Mouse (Mus musculus) left cerebral cortex, adult 9 months (tissue): ENCODE results near the gene Bcam.
"Not testable (repeated sequence)": the region's sequence is repeated elsewhere in the genome, so short reads cannot be mapped to it uniquely, and the experiment has no call there.

Source experiments
- DNase-seq, 2 experiments: peaks; one replicate each; pipeline ENCODE4 v3.0.0; 2022; ENCODE audit warnings: low spot score in 2 of 2

The Bcam gene

DNA sequence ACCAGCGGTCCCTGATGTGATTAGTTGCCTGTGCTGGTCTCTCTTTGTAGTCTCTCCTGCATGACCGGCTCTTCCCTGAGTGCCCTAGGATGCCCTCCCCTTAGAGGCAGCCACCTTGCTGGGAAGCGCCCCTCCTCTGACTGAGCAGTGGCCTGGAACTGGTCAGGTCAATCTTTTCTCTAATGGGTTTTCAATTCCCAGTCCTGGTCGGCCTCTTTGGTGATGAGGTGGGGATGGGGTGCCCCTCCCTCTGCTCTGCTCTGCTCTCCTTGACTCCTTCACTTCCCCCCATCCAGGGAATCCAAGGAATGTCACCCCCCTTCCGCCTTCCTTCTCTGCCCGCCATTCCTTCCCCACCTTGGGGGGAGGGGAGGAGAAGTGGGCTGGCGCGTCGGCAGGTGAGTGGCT is at the start of gene Bcam:
Gene Bcam (minus strand): TSS at position 33 of the 408 bp plus-strand sequence.
- DNase-seq: no peak

DNA sequence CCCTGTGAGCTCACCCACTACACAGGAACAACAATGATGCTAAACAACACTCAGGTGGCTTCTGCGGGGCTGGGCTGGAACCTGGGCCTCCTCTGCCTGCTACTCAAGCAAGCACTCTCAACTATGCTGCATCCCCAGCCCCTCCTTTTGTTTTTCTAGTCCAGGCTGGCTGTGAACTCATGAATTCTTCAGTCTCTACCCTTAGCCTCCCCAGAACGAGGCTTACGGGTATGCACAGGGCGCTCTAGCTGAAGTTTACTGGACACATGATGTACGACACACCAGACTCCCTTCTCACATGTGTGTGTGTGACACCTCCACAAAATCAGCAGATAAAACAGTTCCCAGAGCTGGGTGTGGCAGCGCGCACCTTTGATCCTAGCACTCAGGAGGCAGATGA is 48.1 kb upstream of the Bcam start:
- DNase-seq: no peak

DNA sequence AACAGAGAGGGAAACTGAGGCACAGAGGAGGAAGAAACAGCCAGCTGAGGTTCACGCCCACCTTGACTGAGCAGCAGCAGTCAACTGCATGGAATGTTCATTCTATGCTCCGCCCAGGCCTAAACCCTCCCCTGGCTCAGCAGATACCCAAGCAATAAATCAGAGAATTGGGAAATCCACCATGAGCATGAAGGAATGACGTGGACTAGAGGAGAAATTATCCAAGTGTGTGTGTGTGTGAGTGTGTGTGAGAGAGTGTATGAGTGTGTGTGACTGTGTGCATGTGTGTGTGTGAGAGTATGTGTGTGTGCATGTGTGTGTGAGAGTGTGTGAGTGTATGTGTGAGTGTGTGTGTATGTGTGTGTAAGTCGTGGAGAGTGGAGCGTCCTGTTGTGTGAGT is 47.6 kb upstream of the Bcam start:
- DNase-seq: no peak

DNA sequence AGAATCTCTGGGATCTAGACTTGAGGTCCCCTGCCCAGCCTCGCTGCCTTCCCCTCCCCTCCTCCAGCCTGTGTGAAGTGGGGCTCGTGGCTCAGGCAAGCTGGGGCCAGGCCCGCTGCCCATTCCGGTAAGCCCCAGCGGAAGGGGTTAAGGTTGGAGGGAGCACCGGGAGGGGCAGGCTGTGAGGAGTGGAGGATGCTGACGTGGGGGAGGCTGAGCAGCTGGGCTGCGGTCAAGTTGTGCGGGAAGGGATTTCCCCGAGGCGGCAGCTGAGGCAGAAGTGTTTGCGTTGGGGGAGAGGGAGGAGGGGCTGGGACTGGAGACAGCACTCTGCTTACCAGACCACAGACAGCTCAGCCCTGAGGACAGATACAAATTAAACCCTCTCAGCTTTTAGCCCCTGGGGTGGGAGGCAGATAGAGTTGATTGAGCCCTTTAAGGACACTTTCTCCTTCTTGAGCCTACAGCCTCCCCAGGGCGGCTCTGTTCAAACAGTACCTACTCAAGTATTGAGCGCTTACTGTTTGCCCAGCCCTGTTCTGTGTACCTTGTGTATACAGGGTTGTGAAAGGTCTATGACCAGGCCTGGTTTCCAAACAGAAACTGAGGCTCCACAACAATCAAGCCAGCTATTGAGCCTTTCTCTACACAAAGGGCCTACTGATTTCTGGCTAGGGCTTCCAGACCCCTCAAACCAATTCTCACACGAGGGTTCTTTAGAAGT is 46.7 kb upstream of the Bcam start:
- no peak for DNase-seq

DNA sequence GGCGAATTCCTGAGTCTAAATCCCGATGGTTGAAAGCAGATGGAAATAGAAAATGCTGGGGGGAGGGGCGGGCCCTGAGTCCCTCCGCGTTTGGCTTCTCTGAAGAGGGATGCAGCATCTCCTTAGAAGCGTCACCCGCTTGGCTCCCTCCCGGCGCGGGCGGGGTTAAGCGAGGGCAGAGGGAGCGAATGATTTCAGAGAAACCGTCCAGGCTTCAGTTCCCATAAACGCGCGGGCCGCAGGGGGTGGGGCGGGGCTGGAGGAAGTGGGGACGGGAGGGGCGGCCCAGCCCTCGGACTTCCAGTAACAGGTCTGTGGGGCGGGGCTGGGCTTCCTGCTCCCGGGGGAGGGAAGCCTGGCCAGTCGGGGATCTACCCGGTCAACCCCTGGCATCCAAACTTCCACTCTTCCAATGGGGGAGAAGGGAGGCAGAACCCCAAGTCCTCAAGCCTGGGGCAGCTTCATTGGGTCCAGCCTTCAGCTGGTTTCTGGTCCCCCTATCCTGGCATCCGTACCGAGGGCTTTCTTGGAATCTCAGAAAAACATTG is 45.5 kb upstream of the Bcam start:
- DNase-seq: peak in 1 of 2 experiments; percentile 66

DNA sequence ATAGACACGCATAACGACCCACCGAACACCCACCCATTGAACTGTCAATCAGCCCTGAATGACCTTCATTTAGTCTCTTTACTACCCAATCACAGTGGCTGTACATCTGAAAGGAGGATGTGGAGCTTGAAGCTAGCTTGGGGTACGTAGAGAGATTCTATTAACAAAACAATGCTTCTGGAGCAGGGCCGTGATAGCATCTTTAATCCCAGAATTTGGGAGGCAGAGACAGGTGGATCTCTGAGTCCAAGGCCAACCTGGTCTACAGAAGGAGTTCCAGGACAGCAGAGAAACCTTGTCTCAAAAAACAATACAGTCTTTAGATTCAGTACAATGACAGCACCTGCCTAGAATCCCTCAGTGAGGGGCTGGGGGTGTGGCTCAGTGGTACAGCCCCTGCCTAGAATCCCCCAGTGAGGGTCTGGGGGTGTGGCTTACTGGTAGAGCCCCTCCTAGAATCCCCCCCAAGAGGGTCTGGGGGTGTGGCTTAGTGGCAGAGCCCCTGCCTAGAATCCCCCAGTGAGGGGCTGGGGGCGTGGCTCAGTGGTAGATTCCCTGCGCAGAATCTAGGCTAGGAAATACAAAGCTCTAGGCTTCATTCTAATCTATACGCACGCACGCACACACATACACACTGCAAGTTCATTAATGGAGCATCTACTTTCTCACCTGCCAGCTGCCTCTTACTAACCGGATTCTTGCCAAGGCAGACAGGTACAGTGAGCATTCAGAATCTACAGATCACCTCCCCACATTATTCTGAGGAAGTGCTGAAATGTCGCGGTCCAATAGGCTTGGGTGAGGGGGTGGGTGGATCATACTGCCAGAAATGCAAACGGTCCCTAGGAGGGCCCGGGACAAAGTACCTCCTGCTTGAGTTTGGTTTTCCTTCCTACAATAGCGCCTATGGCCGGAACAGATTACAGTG is 44.7 kb upstream of the Bcam start:
- DNase-seq: no peak

DNA sequence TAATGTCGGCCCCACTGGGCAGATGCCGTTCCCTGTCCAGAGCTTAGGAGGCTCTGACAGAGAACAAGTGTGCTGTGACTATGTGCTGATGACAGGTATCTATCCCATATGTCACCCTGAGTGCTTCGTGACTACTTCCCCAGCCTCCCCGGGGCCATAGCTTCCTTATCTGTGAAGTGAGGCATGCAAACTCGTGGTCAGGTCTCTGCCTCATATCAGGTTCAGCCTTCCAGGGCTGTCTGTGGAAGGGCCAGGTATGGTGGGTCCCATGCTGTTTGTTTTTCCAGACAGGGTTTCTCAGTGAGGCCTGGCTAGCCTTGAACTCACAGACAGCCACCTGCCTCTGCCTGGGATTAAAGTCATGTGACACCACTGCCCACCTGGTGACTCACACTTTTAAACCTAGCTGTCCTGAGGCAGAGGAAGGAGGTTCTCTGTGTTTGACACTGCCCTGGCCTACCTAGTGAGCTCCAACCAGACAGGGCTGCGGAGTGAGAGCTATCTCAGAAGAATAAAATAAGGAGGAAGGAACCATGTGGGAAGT is 42.8 kb upstream of the Bcam start:
- no peak for DNase-seq

DNA sequence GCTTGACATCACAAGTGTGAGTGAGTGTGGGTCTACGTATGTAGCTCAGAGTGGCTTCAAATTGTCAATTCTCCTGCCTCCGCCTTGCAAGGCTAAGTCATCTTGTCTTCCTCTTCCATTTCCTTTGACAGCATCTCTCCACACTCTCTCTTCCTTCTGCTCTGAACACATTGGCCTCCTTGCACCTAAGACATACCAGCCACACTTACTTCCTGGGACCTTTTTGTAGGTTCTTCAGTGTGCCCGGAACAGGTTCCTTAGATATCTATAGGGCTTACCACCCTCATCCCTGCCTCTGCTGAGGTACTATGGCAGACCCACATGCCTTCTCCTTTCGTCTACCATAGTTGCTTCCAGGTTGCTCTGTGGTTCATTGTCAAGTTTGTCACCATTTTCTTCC is 42.3 kb upstream of the Bcam start:
- DNase-seq: no peak

DNA sequence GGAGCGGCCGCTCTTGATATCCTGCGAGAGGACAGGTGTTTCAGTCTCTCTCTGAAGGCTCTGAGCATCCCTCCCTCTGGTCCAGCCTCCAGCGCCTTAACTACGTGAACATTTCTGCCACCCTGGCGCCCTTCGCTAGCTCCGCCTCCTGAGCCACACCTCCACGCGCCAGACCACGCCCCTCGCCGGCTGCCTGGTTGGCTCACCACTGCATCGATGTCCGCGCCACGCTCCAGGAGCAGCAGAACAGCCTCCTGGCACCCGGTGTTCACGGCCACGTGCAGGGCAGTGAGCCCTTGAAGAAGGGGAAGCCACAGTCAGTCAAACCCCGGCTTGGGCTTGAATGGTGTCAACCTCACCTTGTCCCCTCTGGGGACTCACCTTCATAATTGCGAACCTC is 40.3 kb upstream of the Bcam start:
- no peak for DNase-seq

DNA sequence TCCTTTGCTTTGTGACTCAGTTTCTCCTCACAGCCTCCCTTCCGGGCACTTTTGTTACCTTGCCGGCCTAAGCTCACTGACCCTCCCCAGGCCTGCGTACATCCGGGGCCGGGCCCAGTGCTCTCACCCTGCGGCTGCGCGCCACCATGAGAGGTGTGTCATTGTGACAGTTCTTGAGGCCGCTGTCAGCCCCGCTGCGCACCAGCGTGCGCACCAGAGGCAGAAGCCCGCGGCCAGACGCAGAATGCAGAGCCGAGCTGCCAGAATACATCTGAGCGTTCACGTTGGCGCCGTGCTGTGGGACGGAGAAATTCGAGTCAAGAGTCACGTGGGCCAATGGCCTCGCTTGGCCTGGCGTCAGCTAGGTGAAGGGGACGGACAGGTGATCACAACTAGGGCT is 38.6 kb upstream of the Bcam start:
- DNase-seq: no peak

DNA sequence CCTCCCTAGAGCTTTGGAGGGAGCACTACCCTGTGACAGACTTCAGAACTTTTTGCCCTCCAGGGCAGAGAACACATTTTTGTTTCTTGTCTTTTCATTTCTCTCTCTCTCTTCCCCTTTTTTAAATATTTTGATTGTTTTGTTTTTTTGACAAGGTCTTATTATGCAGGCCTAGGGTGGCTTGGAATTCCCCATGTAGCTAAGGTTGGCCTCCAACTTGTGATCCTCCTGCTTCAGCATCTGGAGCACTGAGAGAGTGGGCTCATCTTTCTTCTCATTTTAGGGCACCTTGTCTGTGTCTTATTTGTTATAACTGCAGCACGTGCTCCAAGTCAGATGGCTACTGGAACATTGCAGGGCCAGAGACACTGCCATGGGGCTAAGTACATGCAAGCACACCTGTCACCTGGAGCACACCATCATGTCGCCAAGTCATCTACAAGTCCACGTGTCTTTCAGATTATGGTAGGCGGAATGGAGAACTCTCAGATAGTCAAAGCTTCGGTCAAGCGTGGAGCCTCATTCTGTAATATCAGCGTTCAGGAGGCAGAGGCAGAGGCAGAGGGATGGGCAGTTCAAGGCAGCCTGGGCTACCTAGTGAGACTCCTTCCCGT is 35.6 kb upstream of the Bcam start:
- no peak for DNase-seq

DNA sequence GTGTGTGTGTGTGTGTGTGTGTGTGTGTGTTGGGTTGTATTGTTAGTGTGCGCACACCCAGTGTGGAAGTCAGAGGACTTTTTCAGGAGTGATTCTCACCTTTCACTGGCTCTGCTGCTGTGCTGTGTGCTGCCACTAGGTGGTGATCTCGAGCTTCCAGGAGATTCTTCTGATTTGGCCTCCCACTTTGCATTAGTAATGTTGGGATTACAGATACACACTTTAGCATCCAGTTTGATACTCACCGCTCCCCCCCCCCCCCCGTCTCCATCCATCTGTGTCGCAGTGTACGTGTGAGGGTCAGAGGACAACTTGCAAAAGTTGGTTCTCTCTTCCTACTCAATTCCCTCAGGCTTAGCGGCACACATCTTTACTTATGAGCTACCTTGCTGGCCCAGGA is 32.2 kb upstream of the Bcam start:
- DNase-seq: peak in 1 of 2 experiments; percentile 71

DNA sequence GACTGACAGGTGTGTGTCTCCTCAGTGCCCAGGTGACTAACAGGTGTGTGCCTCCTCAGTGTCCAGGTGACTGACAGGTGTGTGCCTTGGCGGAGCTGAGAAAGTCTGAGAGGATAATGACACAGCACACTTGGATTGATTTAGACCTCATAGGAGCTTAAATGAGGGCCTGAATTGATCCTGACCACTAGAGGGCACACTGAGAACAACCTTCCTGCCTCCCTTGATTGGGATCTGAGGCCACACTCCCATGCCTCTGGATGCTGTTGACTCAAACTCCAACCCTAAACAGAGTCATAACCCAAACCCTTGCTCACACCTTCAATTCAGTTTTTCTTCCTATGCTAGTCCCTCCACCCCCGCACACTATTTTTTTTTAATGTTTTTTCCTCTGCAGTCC is 29.9 kb upstream of the Bcam start:
- peak in 1 of 2 experiments; percentile 41 for DNase-seq

DNA sequence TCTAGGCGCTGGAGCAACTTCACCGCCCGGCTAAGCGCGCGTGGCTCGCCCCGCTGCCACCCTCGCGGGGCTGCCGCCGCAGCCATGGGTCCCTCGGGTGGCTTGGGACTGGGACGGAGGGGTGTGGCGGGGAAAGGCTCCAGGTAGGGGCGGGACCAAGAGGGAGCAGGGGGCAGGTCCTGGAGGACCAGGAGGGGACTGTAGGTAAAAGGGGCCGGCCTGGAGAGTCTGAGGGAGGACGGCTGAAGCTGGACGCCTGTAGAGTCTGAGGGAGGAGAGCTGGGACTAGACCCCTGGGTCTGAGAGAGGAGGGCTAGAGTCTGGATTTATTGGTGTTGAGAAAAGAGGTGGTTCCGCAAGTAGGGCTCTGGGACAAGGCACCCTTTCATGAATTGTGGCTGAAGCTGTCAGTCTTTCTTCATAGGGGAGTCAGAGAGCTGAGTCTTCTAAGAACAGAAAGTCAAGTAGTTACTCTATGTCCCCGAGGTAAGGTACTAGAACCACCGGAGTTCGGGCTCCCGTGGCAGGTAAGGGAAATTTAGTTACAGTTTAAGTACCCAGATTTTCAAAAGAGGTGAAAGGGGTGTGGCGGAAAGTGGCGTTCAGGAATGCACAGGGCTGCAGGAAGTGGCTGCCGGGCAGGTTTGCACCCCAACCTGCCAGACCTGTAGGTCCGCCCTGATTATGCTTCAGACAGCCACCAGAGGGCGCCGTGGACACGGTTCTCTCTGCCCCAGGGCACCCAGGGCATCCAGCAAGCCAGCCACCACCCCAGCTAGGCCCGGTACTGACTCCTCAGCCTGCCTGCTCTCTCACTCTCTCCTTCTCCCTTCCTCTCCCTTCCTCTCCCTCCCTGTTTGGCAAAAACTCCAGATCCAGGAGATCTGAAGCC is 26.1 kb upstream of the Bcam start, which contains the start of gene Cblc:
Gene Cblc (minus strand): TSS at position 113 of the 892 bp plus-strand sequence.
- peak in 1 of 2 experiments; percentile 41 for DNase-seq

DNA sequence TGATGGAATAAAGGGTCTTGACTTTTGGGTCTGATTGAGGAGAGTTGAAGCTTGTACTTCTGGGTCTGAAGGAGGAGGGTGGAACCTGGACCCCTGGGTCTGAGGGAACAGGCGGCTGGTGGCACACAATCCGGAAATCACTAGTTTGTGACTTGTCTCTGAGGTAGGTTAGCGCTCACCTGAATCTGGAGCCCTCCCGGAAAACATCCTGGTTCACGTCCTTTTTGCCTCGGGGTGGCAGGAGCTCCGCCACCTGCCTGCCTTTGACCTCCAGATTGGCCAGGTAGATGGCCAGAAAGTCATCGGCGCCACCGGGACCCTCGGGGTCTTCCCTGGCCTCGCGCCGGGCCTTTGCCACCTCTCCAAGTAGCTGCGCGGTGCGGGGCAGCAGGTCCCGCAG is 25.4 kb upstream of the Bcam start:
- DNase-seq: no peak

DNA sequence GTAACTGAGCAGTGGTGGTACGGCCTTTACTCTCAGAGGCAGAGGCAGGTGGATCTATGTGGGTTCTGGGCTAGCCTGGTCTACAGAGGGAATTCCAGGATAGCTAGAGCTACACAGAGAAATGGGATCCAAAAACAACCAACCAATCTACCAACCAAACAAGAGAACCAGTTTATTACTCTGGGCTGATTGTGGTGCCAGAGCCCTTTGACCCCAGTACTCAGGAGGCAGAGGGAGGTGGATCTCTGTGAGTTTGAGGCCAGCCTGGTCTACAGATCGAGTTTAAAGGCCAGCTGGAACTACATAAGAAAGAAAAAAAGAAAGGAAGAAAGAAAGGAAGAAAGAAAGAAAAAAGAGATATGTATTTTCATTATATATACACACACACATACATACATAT is 24.4 kb upstream of the Bcam start:
- no peak for DNase-seq

DNA sequence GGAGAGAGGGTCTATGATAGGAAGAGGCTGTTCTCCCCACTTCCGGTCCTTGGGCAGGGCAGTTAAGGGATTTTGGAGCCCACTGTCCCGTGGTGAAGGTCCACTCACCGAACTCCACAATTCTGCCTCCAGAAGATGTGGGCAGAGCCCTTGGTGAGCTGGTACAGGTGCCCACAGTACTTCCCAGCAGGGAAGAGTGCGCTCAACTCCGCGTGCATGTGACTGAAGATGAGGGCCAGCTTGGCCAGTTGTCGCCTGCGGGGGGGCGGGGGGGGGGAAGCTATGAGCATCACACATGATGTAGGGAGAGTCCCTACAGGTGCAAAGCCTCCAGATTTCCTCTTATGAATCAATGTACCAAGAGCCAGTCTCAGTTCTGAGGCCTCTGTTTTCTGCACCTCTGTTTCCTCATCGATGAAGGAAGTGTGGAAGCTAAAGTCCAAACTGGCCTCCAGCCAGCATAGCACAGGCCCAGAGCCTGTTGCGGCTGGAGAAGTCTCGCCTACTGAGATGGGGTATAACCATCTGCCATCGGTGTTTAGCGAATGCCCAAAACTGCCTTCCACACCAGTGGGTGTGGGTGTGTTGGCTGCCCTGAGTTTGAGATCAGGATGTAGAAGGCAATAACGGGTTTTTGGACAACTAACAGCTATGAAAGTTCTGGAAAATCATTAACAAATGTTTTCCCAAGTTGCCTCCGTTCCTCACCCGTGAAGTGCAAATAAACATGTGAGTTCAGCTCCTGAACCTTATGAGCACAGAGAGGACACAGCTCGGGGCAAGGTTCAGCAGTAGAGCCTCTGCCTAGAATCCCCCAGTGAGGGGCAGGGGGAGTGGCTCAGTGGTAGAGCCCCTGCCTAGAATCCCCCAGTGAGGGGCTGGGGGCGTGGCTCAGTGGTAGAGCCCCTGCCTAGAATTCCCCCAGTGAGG is 22.1 kb upstream of the Bcam start:
- no peak for DNase-seq

DNA sequence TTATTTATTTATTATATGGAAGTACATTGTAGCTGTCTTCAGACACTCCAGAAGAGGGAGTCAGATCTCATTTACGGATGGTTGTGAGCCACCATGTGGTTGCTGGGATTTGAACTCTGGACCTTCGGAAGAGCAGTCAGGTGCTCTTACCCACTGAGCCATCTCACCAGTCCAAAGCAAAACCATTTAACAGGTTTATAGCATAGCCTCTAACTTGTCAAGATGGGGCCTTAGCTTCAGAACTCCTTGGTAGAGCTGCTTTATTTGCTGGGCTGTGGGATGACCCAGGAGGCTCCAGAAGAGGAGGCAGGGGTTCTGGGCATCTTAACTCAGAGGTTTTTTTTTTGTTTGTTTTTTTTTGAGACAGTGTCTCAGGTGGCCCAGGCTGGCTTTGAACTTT is 20.7 kb upstream of the Bcam start:
- DNase-seq: not testable (repeated sequence)

DNA sequence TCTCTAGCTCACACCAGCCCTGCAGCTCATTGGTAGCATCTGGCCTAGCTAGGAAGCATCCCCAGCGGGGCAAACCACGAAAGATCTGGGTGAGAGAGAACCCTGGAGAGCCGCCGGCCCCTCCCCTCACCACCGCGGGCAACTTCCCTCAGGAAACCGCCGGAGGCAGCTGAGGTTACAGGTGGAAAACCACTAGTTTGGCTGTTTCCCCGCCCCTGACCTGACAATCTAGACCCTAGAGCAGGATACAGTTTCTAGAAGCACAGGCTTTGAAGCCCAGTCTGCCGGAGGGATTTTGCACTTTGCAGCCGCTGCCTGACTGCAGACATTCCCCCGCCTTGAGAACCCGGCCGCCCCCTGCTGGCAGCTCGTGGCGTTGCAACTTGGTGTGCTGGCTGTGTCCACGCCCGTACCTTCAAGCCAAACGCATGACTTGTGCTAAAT is 19.1 kb upstream of the Bcam start:
- peak in 1 of 2 experiments; percentile 86 for DNase-seq
